Mouse (Mus musculus): Measurements from ENCODE around the gene Snd1. TPM values are rescaled to one million over a fixed set of nuclear protein-coding genes. Genes with fewer than 3 reads are reported as not detected.

Gene Snd1
- polyA plus RNA-seq, 1 experiment from 2014 or later: 39.4 TPM

DNA sequence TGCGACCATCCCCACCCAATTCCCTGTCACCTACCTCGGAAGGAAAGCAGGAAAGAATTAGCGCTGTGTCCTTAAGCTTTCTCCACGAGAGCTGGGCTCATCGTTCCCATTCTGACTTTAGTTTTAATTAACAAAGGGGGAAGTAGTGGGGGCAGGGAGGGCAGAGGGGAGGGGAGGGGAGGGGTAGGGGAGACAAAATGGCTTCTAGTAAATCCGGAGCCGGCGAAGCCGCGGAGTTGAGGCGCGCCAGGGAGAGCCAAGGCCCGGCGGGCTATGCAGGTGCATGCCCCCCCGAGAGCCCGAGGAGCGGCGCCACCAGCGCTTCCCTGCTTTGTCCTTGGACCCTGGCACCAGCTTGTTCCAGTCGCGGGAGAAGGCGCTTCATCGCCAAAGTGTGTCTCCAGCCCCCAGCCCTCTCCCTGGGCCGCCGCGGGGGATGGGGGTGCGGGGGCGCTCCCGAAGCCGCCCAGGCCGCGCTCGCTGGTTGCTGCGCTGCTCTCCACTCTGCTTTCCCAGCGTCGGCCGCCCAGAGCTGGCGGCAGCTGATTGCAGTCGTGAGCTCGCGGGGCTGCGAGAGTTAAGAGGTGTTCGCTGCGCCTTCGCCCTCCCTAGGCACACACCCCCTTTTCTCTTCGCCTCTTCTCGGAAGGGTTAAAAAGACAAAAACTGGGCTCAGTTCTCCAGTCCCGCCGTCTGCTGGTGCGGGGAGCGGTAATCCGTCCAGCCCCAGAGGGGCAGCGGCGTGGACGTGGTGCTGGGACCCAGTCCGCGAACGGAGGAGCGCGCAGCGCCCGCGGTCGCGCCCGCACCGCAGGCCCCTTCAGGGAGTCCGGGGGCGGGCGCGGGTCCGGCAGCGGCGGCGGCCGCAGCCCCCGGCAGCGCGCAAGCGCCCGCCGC is 357.2 kb downstream of the Snd1 start:
- H3K4me3 ChIP-seq (ENCODE audit: low read depth, low read length): peak overlapping the region; percentile 63
- no peaks in the 10 kb centered on the region for H3K27me3 ChIP-seq (replicated peaks; ENCODE audit: control insufficient read depth, insufficient read depth, low read length)
- no peaks in the 10 kb centered on the region; the same call in 1 of the 2 replicates for H3K36me3 ChIP-seq (ENCODE audit: control insufficient read depth, insufficient read depth)
- no peak for ATAC-seq
- no peak for TF ChIP-seq CTCF (IDR thresholded peaks at IDR 0.05; ENCODE audit: low read depth)
- H3K4me1 ChIP-seq (replicated peaks; ENCODE audit: control insufficient read depth, insufficient read depth, low read length): 0 out of 2 replicates have a peak, but pooled peaks cover 4% of the 10 kb centered on the region
- 1% methylated on average over 81 of the region's 82 CpGs for WGBS
- H3K27ac ChIP-seq (ENCODE audit: low read depth, low read length): peak overlapping the region; percentile 84
- H3K4me2 ChIP-seq (replicated peaks; ENCODE audit: low read depth): peak overlapping the region; percentile 100
- H3K9ac ChIP-seq (ENCODE audit: low read depth, low read length): peak overlapping the region; percentile 76
- H3K9me3 ChIP-seq (ENCODE audit: control insufficient read depth): no peaks in the 10 kb centered on the region

DNA sequence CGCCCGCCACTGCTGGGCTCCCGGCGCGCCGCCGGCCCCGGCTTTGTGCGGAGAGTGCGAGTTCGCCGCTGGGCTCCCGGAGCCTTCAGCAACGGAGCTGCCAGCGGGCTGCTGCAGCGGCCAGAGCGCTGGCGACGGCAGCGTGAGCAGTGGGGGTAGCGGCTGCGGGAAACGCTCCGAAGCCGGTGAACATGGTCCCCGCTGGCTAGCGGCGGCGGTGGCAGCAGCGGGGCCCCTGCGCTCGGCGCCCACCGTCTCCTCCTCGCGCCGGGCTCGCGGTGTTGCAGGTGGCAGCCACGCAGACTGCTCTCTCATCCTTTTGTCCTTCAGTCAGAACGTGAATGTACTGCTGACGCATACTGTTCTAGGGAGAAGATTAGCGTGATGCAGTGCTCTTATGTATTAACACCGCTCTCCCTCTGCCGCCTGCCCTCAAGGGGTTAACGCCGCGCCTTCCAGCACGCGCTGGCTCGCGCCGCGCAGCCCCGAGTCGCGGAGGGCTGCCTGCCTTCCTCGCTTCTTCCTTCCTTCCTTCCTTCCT is 357.9 kb downstream of the Snd1 start:
- Histone ChIP-seq H3K36me3 (ENCODE audit: control insufficient read depth, insufficient read depth) (no peaks in the 10 kb centered on the region; the same call in 1 of the 2 replicates), H3K27me3 (replicated peaks; ENCODE audit: control insufficient read depth, insufficient read depth, low read length) (no peaks in the 10 kb centered on the region), H3K9ac (ENCODE audit: low read depth, low read length) (peak overlapping the region; percentile 76), H3K27ac (ENCODE audit: low read depth, low read length) (peak overlapping the region; percentile 84), H3K4me3 (ENCODE audit: low read depth, low read length) (peak overlapping the region; percentile 63), H3K4me1 (replicated peaks; ENCODE audit: control insufficient read depth, insufficient read depth, low read length) (0 out of 2 replicates have a peak, but pooled peaks cover 4% of the 10 kb centered on the region), H3K4me2 (replicated peaks; ENCODE audit: low read depth) (peak overlapping the region; percentile 100), H3K9me3 (ENCODE audit: control insufficient read depth) (no peaks in the 10 kb centered on the region)
- WGBS: under 1% methylated on average over 56 of the region's 58 CpGs
- ATAC-seq: peak; percentile 52
- TF ChIP-seq CTCF (IDR thresholded peaks at IDR 0.05; ENCODE audit: low read depth): peak; percentile 24; the same call in 1 of the 2 replicates

DNA sequence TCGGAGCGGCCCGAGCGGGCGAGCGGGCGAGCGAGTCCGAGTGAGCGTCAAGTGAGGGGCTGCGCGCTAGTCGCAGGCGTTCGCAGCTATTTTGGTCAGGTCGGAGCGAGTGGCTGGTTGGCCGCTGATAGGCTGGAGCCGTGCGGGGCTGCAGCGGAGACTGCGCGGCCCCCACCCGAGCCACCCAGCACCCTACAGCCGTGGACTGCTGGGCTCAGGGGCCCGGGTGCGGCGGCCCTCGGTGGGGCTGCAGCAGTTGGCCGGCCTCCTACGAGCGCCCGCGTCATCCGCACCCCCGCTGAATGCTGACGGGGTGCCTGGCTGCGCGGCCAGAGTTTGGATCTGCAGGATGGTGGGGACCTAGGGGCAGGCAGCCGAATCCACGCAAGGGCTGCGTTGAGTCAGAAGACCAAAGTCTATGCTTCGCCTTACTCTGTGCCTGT is 358.5 kb downstream of the Snd1 start:
- H3K36me3 ChIP-seq (ENCODE audit: control insufficient read depth, insufficient read depth): no peaks in the 10 kb centered on the region; the same call in 1 of the 2 replicates
- WGBS: 4% methylated on average over 43 of the region's 43 CpGs
- TF ChIP-seq CTCF (IDR thresholded peaks at IDR 0.05; ENCODE audit: low read depth): no peak
- ATAC-seq: peak; percentile 54
- peak overlapping the region; percentile 63 for H3K4me3 ChIP-seq (ENCODE audit: low read depth, low read length)
- H3K4me2 ChIP-seq (replicated peaks; ENCODE audit: low read depth): peak overlapping the region; percentile 100
- no peaks in the 10 kb centered on the region for H3K27me3 ChIP-seq (replicated peaks; ENCODE audit: control insufficient read depth, insufficient read depth, low read length)
- no peaks in the 10 kb centered on the region for H3K9me3 ChIP-seq (ENCODE audit: control insufficient read depth)
- H3K4me1 ChIP-seq (replicated peaks; ENCODE audit: control insufficient read depth, insufficient read depth, low read length): 0 out of 2 replicates have a peak, but pooled peaks cover 4% of the 10 kb centered on the region
- peak overlapping the region; percentile 84 for H3K27ac ChIP-seq (ENCODE audit: low read depth, low read length)
- peak overlapping the region; percentile 76 for H3K9ac ChIP-seq (ENCODE audit: low read depth, low read length)

DNA sequence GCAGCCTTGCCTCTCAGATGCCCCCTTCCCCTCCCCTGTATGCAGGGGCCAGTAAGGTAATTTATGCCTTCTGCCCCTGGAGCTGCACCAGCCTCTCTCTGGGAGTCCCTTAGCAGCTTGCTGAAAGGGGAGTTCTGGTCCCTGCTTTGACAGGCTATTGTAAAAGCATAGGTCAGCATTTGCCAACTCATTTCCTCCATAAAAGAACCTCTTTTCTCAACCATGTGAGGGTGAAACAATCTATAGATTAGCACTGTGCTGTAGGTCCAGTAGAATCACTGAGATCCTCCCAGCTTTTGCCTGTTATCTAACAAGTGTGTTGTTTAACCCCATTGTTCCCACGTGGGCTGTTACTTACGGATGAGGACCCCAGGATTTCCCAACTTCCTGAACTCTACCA is 359.1 kb downstream of the Snd1 start:
- WGBS: 51% methylated on average over 2 of the region's 2 CpGs
- Histone ChIP-seq H3K4me2 (replicated peaks; ENCODE audit: low read depth) (peak overlapping the region; percentile 100), H3K27ac (ENCODE audit: low read depth, low read length) (peak overlapping the region; percentile 84)

DNA sequence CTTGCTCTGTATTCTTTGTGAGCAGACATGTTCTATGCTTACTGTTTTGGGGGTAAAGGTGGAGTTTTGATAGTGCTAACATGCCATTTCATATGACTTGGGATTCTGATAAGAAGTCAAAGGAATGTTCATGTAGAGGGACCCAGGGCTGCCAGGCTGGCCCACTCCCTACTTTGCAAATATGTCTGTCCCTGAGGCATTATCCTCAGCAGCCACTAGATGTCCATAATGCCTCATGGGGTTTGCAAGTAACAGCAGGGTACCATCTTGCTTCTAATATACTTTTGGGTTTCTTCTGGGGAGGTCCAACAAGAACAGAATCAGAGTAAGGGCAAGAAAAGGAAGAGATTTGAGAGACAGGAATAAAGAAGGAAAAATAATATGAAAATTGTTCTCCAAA is 361.7 kb downstream of the Snd1 start:
- H3K27me3 ChIP-seq (replicated peaks; ENCODE audit: control insufficient read depth, insufficient read depth, low read length): no peaks in the 10 kb centered on the region
- no peaks in the 10 kb centered on the region for H3K36me3 ChIP-seq (ENCODE audit: control insufficient read depth, insufficient read depth)
- H3K9ac ChIP-seq (ENCODE audit: low read depth, low read length): no peak overlapping the region
- no peaks in the 10 kb centered on the region for H3K4me1 ChIP-seq (replicated peaks; ENCODE audit: control insufficient read depth, insufficient read depth, low read length)
- peak; percentile 20; the same call in 1 of the 2 replicates for ATAC-seq
- peak; percentile 75 for TF ChIP-seq CTCF (IDR thresholded peaks at IDR 0.05; ENCODE audit: low read depth)
- no peak overlapping the region for H3K4me2 ChIP-seq (replicated peaks; ENCODE audit: low read depth)
- no peaks in the 10 kb centered on the region for H3K9me3 ChIP-seq (ENCODE audit: control insufficient read depth)
- H3K27ac ChIP-seq (ENCODE audit: low read depth, low read length): no peak overlapping the region
- H3K4me3 ChIP-seq (ENCODE audit: low read depth, low read length): no peak overlapping the region

More for the DNA sequence above, 359.1 kb downstream of the Snd1 start:
- Histone ChIP-seq H3K36me3 (ENCODE audit: control insufficient read depth, insufficient read depth) (no peaks in the 10 kb centered on the region; the same call in 1 of the 2 replicates), H3K9me3 (ENCODE audit: control insufficient read depth) (no peaks in the 10 kb centered on the region), H3K4me3 (ENCODE audit: low read depth, low read length) (no peak overlapping the region), H3K9ac (ENCODE audit: low read depth, low read length) (no peak overlapping the region), H3K27me3 (replicated peaks; ENCODE audit: control insufficient read depth, insufficient read depth, low read length) (no peaks in the 10 kb centered on the region), H3K4me1 (replicated peaks; ENCODE audit: control insufficient read depth, insufficient read depth, low read length) (0 out of 2 replicates have a peak, but pooled peaks cover 4% of the 10 kb centered on the region)
- TF ChIP-seq CTCF (IDR thresholded peaks at IDR 0.05; ENCODE audit: low read depth): no peak
- ATAC-seq: peak; percentile 70

DNA sequence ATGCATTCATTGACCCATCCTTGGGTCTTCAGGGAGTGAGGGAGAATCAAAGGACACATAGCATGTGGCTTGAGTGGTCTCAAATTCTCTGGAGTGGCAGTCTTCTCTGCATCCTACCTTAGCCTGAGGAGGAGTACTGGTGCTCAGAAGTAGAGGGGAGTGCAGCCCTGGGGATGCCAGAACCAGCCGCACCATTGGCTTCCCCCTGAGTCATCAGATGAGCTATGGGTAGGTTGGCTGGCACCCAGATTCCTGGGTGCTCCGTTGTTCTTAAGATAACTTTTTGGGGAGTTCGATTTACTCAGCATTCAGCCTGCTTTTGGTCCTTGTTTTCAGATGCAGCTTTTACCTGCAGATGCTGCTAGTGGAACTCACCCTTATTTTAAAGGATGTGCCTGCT is 366.6 kb downstream of the Snd1 start:
- Histone ChIP-seq H3K4me1 (replicated peaks; ENCODE audit: control insufficient read depth, insufficient read depth, low read length) (no peaks in the 10 kb centered on the region), H3K27ac (ENCODE audit: low read depth, low read length) (no peak overlapping the region), H3K9me3 (ENCODE audit: control insufficient read depth) (no peaks in the 10 kb centered on the region), H3K27me3 (replicated peaks; ENCODE audit: control insufficient read depth, insufficient read depth, low read length) (no peaks in the 10 kb centered on the region), H3K4me2 (replicated peaks; ENCODE audit: low read depth) (no peak overlapping the region), H3K9ac (ENCODE audit: low read depth, low read length) (no peak overlapping the region), H3K4me3 (ENCODE audit: low read depth, low read length) (no peak overlapping the region), H3K36me3 (ENCODE audit: control insufficient read depth, insufficient read depth) (no peaks in the 10 kb centered on the region; the same call in 1 of the 2 replicates)
- 85% methylated on average over 3 of the region's 3 CpGs for WGBS
- no peak for TF ChIP-seq CTCF (IDR thresholded peaks at IDR 0.05; ENCODE audit: low read depth)
- no peak for ATAC-seq
